Mouse (Mus musculus) retina, postnatal 7 days (tissue): Measurements from ENCODE around the gene Sptssa.
"Not testable (repeated sequence)": the region's sequence is repeated elsewhere in the genome, so short reads cannot be mapped to it uniquely, and the experiment has no call there.

Source experiments
- DNase-seq: peaks from one replicate; pipeline ENCODE4 v3.0.0-alpha.2; 2012; ENCODE audit warnings: low read depth, low spot score

The Sptssa gene

DNA sequence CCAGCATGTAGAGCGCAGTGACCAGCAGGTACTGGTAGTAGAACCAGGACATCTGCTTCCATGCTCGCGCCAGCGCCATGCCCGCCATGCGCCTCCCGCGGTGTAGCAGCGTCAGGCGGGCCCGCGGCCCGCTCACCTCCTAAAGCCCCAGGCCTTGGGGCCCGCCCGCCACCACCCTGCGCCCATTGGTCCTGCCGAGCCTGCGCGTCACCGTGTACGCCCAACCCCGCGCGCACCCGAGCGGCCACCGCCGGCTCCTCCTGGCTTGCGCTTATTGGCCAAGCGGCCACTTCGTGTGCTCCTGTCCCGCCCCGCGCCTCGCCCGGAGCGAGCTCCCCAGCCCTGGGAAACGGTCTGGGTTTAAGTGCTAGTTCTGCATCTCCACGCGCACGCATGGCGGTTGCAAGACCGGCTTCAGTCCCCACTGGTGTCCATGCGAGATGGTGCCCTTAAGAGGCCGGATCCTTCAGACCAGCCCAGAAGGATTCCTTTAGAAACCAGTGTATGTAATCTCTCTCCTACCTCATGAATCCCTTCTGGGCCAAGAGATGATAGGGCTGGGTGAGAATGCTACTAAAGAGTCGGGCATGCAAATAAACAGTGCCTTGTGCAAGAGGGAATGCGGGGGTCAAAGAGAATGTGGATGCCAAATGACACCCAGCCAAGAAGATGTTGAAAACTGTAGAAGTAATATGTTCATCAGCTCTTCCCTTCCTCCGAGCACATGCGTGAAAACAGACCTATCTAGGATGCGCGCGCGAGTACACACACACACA, at the start of gene Sptssa:
Gene Sptssa, minus strand, starts transcription at position 178 of the 776 bp plus-strand sequence.
- peak; percentile 90 for DNase-seq

DNA sequence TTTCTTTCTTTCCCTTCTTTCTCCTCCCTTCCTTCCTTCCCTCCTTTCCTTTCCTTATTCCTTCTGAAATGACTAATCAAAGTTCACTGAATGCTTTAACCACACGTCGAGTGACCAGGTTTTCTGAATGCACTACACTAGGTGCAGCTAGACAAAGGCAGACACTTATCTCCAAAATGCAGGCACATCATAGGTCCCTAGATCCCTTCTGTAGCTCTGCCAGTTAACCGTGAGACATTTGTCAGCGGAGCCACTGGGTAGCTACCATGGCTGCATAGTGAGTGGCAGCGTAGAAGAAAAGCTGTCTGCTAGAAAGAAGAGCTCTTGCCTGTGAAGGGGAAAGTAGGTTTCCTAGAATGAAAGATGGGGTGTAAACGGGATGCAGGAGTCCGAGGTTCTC, 43.0 kb upstream of the Sptssa start:
- DNase-seq = no peak

DNA sequence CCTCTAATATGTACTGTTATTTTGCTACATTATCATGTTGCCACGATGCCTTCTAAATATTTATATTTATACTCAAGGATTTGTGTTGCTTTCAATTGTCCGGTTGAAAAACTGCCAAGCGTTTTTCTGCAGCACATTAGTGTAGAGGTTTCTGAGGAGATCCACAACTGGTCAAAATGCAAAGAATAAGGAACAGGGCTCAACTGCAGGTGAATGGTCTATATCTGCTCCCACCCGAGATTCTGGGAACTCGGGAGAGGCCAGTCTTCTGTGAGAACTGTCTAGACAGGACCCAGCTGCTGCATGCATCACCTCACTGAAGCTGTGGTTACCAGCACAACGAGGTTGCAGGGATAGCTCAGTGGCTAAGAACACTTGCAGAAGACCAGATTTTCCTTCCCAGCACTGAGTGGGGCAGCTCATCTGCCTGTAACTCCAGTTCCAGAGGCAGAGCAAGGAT, 41.4 kb upstream of the Sptssa start:
- DNase-seq = peak; percentile 27

DNA sequence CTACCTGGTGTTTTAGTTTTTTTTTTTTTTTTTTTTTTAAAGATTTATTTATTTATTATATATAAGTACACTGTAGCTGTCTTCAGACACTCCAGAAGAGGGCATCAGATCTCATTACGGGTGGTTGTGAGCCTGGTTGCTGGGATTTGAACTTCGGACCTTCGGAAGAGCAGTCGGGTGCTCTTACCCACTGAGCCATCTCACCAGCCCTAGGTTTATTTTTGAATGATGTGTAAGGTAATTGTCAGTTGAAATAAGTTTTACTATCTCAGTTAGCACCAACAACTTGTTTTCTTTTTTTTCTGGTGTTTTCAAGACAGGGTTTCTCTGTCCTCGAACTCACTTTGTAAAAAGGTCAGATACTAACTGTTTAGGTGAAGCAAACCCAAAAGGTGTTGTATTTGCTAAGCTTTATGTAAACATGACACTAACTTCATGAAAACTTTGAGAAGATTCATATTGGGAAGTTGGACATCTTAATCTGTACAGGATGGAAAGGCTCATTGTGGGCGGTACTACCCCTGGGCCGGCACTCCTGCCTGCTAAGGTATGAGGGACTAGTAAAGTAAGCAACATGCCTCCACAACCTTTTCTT, 40.7 kb upstream of the Sptssa start:
- peak; percentile 68 for DNase-seq

DNA sequence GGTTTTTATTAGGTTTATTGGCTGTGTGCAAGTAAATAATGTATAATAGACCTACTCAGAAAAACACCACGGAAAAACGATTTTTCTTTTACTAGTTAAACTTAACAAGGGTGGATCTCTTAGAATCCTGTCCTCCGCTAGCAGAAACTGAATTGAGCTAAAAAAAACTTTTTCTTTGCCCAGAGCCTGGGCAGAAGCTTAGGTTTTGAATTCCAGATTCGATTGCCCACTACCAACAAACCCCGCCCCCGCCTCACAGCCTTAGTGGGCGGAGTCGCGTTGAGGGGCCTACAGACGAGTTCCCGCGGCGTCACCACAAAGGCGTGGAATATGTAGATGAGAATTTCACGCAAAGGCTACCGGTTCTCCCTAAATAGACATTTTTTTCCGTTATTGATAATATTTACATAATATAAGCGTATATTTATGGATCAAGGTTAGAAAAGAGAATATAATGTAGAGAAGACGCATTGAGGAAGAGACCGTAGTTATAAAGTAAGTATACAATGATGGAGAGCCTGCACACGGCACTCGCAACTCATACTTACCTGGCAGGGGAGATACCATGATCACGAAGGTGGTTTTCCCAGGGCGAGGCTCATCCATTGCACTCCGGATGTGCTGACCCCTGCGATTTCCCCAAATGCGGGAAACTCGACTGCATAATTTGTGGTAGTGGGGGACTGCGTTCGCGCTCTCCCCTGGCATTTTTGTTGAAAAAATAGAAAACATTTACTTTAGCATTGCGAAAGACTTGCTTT, 40.0 kb upstream of the Sptssa start:
- peak; percentile 93 for DNase-seq

DNA sequence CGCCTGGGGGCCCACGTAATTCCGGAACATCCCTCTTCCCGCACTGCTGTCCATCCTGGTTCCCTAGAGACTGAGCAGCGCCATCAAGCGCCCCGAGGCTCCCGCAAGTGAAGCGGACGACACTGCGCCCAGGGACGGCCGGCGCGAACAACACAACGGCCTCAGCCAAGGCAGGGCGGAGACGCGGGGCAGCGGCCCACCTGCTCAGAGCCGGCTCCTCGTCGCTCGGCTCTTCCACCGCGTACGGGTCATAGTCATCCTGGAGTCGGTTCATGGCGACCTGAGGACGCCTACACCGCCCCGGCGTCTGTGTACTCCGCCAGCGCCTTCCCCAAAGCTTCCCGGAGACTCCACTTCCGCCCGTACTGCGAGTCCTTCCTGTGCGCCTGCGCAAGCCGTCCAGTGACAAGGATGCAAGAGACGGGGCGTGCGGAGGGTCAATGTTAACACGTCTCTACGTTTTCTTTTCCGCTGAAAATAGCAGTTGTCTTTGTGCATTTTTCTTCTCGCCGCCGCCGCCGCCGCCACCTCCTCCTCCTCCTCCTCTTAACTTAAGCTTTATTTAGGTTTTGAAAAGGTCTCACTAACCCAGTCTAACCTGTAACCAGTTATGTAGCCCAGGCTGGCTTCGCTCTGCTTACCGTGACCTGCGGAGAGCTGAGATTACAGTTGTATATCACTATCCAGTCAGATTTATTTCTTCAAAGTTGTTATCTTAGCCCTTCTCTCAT, 39.3 kb upstream of the Sptssa start, which contains the start of gene Eapp:
Gene Eapp, minus strand, starts transcription at position 387 of the 731 bp plus-strand sequence.
- peak; percentile 95 for DNase-seq

DNA sequence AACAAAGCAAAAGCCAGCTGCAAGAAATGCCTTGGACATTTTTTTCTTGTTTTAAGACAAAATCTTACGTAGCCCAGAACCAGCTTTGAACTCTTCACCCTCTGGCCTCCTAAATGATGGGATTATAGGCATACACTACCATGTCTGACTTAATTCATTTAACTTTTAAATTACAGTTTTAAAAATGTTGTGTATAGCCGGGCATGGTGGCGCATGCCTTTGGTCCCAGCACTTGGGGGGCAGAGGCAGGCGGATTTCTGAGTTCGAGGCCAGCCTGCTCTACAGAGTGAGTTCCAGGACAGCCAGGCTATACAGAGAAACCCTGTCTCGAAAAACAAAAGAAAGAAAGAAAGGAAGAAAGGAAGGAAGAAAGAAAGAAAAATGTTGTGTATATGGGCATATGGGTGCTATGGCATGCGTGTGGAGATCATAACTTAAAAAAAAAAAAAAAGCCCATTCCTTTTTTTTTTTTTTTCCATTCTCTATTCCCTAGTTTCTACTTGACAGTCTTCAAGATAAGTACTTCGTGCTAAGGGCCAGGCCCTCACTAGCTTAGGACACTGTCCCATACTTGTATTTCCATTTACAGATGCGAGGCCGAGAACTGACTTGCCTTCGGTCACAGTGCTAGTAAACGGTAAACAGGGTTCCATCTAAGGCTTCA, 38.6 kb upstream of the Sptssa start:
- DNase-seq = no peak

DNA sequence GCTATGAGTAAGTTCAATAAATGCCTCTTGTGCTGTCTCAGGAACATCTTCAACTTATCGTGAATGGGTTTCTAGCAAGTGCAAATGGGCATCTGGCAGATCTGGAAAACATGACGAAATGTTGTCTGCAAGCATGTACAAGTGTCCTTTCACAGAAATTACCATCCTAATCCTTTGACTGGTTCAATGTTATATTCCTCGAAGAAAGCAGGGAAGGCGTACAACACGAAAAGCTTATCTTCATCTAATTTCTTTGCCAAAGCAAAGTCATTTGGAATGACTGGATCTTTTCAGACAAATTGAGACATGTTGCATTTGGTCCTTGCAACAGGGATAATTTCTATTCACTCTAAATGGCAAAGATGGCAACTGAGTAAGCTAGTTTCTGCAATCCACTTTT, 32.7 kb upstream of the Sptssa start:
- no peak for DNase-seq

GRCm38 (mm10) chr12:54683182-54683581, 26.8 kb upstream of the Sptssa start:
- peak; percentile 5 for DNase-seq

DNA sequence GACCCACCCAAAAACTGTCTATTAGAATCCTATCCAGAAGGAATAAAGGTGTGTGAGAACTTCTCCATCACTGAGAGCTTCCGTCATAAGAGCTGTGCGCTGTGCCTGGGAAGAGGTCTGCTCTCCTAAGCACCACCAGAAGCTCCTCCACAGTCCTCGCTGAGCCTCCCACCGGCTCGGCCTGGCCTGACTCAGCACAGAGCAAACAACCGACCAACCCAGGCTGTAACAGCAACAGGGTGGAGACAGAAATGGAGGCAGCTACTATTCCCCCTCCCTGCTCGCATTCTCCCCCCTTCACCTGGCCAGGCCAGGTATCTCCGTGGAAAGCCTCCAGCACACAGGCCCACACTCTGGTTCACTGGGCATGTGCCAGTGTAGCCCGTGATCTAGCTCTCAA, 20.3 kb upstream of the Sptssa start:
- no peak for DNase-seq

DNA sequence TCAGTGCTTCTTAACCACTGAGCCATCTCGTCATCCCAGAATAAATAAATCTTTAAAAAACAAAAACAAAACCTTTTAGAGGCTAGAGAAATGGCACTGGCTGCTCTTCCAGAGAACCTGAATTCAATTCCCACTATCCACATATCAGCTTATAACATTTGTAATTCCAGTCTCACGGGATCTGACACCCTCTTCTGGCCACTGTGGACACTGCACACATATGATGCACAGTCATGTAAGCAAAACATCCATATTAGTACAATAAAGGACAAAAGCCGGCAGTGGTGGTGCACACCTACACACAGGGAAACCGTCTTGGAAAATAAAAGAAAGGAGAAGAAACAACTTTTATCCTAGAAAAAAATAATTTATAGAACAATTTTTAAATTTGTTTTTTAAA, 19.0 kb upstream of the Sptssa start:
- DNase-seq = no peak

DNA sequence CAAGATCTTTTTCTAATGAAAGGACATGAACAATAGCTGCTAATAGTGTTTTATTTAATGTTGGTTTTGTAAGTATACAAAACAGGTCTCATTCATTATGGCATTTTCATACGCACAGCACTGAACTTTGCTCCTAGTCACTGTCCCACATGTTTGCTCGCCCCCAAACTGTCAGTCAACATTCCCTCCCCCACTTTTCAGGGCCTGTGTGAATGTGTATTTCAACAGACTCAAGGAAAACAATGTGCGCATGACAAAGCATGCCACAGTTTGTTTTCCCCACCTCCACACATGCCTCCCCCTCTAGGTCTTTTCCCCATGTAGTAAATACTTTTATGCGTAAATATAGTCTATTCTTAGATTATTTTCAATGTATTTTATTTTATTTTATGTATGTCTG, 14.9 kb upstream of the Sptssa start:
- DNase-seq = no peak

DNA sequence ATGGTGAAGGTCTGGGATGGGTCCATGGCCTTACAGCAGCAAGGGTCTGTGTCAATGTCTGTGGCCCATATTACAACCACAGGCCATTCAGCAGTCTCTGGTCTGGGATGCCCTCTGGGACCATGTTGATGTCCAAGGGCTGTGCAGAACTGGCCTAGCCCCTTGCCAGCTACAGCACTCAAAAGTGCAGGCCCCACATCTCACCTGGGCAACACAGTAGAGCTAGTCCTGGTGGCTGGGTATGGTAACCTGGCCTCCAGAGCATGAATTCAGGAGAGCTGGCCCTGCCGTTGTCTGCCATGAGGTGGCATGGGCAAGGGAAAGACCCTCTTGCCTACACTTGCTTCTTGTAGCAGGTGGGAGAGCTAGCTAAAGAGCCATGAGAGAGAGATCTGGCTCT, 11.8 kb upstream of the Sptssa start:
- DNase-seq = no peak

- no peak for DNase-seq
Measured at GRCm38 (mm10) chr12:54665526-54665925, 9.2 kb upstream of the Sptssa start.

DNA sequence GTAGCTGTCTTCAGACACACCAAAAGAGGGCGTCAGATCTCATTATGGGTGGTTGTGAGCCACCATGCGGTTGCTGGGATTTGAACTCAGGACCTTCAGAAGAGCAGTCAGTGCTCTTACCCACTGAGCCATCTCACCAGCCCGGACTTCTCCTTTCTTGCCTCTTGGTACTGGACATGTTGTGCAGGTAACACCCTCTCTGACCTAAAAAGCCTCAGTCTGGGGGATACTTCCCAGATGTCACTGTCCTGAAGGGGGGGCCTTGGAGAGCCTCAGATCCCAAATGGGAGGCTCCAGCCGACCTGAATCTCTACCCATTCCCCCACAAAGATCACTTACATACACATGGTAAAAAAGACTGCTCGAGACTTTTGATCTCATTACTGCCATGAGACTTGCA, 5.1 kb upstream of the Sptssa start:
- not testable (repeated sequence) for DNase-seq

GRCm38 (mm10) chr12:54659901-54660300, 3.5 kb upstream of the Sptssa start:
- DNase-seq = no peak

DNA sequence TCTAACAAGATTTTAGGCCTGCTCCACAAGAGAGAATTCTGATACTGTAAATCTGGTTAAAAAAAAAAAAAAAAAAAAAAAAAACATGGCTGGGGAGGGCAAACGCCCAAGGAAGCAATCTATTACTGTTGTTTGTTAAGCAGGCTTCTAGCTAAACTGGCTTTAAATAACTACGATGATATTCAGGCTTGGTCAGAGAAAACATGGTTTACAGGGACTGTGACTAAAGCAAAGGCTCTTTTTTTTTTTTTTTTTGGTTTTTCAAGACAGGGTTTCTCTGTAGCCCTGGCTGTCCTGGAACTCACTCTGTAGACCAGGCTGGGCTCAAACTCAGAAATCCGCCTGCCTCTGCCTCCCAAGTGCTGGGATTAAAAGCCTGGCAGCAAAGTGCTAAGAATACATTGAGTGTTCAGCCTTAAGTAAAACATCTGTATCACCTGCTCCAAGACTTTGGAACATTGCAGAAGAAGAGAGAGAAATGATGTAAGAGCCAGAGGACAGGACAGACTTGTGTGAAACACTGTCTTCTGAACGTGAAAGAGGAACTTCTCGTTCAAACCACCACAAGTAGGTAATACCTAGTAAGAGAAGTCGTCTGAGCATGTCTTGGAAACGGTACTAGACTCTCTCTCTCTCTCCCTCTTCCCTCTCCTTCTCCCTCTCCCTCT, 2.2 kb upstream of the Sptssa start:
- no peak for DNase-seq

DNA sequence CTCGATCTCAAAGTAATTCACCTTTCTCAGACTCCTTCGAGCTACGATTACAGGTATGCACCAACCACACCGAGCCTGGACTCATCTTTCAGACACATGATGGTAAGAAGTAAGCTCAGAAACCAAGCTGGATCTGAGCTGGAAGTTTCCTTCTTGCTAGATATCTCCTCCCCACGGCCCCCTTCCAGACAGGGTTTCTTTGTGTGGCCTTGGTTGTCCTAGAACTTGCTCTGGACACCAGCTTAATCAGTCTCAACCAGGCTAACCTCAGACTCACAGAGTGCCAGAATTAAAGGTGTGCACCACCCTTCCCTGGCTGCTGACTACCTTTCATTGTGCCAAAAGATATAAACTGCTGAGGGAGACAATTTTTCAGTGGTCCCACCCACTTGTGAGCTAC, 1.6 kb upstream of the Sptssa start:
- no peak for DNase-seq

DNA sequence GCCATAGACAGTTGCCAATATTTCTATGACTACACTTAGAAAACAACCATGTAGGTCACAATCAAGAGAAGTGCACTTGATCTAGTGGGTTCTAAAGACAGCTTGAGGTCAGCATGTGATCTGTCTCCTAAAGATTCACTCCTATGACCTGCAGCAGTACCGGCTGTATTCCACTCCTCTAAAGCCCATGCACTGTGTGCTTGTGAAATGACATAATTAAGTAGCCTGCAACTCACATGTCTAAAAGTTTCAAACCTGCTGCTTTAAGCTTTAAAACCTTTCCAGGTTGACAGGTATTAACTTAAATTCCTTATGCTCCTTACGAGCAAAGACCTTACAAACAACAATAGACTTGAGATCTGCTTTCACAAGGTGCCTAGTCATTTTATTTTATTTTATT, 853 bp upstream of the Sptssa start:
- DNase-seq = no peak

GRCm38 (mm10) chr12:54656039-54656395, 356 bp downstream of the Sptssa start:
- no peak for DNase-seq
